Mouse (Mus musculus) induced T-regulatory cell, adult 2 months (primary cell): ENCODE measurements around the gene Pyurf.

Experiments
- DNase-seq: peaks from one replicate; pipeline ENCODE4 v3.0.0-alpha.2; 2012; ENCODE audit warnings: low read depth

Gene Pyurf

DNA sequence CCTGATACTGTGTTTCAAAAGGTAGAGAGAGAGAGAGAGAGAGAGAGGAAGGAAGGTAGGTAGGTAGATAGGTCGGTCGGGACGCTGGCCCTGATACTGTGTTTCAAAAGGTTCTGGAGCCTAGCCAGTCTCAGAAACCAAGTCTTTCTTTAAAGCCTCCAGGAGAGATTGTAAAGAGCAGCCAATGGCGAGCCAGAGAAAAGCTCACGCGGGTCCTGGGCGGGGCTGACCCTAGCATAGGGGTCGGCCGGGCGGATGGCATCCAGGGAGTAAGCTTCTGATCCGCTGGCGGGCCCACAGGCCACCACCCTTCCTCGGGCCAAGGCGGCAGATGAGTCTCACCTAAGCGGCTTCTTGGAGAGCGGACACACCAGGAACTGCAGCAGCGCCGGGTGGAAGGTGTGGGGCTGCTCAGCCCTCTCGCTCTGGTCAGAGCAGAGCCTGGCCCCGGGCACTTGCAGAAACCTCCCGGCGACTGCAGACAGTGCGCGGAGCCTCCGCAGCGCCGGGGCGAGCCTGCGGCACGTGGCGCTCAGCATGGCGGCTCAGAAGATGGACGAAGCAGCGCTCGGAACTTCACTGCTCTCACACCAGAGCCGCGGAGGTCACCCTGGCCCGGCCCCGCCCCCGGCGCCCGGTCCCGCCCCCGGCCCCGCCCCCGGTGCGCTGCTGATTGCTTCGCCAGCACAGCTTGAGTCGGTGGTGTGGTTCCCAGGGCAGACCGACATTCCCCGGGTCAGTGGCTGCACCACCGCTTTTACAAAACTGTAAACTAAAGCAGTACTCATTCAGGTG, at the start of gene Pyurf:
TSS of gene Pyurf (minus strand) at position 612 of the 795 bp plus-strand sequence.
- peak; percentile 93 for DNase-seq

DNA sequence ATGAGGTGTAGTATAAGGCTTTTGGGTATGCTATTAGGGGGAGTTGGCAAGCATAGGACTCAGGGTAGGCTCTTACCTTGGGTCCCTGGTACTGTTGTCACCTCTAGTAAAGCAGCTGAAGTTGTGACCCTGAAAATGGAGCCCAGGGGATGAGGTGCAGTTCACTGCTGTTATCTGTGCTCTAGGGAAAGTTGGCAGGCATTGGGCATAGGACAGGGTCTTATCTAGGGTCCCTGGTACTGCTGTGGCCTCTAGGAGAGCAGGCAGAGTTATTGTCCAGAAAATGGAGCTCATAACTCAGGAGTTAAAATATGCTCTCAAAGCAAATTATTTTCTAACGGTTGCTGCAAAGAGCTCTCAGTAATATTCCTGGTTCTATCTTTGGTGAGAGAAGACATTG, 29.5 kb upstream of the Pyurf start:
- DNase-seq = no peak

DNA sequence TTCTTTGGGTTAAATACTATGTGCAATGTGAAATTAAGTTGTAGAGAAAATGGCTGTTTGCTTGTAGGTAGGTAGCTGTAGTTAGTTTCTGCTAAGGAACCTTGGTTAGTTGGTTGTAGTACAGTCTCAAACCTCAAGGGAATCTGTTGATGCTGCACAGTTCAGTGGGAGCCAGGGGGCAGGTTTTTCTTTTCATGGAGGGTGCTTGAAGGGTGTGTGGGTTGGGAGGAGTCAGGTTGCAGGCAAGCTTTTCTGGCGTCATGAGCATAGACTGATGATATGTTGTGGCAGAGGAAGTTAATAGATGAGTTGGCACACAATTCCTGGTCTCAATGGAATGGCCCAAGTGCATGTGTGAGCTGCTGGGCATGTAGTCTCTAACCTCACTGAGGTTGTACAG, 19.8 kb upstream of the Pyurf start:
- DNase-seq = peak; percentile 16

DNA sequence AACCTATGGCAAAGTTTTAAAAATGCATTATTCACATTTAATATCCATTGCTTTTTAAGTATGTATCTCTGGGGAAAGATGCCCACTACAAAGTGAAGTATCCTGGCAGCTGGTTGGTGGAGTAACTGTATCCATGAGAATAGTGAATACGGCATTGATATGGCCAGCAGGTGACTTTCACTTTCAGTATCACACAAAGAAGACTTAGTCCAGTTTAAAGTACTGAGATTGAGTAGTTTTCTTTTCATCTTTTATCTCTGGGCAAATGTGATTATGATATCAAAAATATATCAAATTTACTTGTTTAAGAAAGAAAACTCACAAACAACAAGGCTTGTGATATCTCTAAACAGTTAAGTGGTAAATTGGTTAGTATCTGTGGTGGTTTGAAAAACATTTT, 14.8 kb upstream of the Pyurf start:
- DNase-seq = peak; percentile 57

GRCm38 (mm10) chr6:57703703-57704102, 11.8 kb upstream of the Pyurf start:
- no peak for DNase-seq

DNA sequence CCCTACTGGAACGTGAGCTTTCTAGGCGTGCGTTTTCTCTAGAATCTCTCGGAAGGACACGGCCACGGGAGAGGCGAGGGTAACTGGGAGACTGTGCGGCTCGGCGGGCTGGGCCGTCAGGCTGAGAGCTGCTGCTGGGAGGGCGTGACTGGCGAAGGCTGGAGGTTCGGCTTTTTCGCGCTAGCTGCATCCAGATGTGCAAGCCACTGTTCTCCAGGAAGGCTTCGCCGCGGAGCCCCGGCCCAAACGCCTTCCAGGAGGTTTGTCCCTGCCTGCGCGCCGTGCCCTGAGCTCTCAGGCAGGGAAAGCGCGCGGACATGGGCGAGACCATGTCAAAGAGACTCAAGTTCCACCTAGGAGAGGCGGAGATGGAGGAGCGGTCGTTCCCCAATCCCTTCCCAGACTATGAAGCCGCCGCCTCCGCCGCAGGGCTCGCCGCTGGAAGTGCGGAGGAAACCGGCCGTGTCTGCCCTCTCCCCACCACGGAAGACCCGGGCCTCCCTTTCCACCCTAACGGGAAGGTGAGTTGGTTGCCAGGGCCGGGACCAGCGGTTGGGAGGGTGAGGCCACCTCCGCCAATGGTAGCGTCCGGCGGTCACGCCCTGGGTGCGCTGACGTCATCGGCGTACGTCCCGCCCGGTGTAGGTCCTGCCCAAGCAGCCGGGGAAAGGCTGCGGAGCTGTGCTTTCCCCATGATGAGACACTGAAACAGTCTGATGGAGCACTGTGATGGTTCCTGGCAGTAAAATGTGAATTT, 11.0 kb upstream of the Pyurf start:
- peak; percentile 97 for DNase-seq

- peak; percentile 65 for DNase-seq
These were observed 10.5 kb upstream of the Pyurf start, which contains the start of gene Lancl2 for GRCm38 (mm10) chr6:57702376-57702742. Gene Lancl2, plus strand, starts transcription at chr6:57702540.

- no peak for DNase-seq
These were observed 9.8 kb upstream of the Pyurf start for GRCm38 (mm10) chr6:57701686-57702085.

GRCm38 (mm10) chr6:57693116-57693515, 1.2 kb upstream of the Pyurf start:
- no peak for DNase-seq

GRCm38 (mm10) chr6:57684156-57684555, 7.7 kb downstream of the Pyurf start:
- no peak for DNase-seq

DNA sequence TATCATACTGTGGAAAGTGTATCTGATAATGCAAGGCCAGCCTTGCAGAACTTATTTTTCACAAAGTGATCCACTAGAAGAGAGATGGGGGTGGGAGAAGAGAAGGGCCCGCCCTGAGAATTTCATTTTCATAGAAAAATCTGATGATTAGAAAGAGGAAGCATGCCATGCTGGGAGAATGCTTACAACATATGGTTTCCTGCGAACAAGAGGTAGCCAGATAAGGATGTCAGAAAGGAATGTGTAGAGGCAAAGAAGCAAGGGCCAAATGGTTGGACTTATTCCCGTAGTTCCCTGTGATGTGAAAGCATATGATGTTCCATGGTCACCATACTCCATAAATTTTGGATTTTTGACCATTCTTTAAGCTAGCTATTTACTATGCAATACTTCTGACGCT, 30.6 kb downstream of the Pyurf start:
- DNase-seq = no peak

GRCm38 (mm10) chr6:57647256-57647655, 44.6 kb downstream of the Pyurf start:
- DNase-seq = no peak

GRCm38 (mm10) chr6:57641789-57642188, 50.1 kb downstream of the Pyurf start:
- DNase-seq = no peak

DNA sequence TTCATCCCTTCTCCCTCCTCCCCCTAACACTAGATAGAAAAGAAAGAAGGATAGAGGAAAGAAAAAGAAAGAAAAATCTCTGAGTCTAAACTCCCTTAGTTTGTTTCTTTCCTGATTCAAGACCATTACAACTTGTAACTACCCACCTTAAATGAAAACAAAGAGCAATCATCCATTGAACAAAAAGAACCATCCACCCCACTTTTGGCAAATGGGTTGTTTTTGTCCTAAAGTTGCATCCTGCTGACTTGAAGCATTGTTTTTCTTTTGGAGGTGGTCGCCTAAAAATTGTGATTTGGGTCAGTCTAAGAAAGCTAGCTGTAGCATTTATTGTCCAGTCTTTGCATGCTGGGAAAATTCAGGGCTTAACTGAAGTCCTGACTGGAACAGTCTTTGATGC, 52.3 kb downstream of the Pyurf start:
- no peak for DNase-seq
